Mouse (Mus musculus) heart, embryonic 14.5 days (tissue): ENCODE measurements at regions not wholly inside any gene's neighbourhood (a gene's known extent, or its start where the extent isn't known, plus 50 kb on each side); places are given as distances from the start of the nearest gene placed in this dataset.
A peak's percentile ranks its signal among the peaks of the same experiment; 100 is the strongest.

ENCODE experiments used
- ATAC-seq: fragments of 200-750 bp; cut with Nextera tagmentation; 2 replicates; pipeline ENCODE4 v1.8.0; 2017; ENCODE audit warnings: low read depth, moderate TSS enrichment; ENCODE audit not compliant: insufficient number of reproducible peaks, insufficient read depth, low FRiP score
- H3K27ac ChIP-seq, 2 experiments: fragments of 200-500 bp in 1 of 2; fragments of 300-500 bp in 1 of 2; sonication (generic) in 1 of 2; replicated peaks in 1 of 2; 2 replicates each; pipeline ENCODE4 v1.5.1; 2012 to 2014; ENCODE audit warnings: low read depth in 2 of 2, low read length in 2 of 2, control low read depth in 1 of 2, mild to moderate bottlenecking in 1 of 2, mixed read lengths in 1 of 2; ENCODE audit not compliant: control insufficient read depth in 1 of 2, insufficient read depth in 1 of 2
- H3K27me3 ChIP-seq: fragments of 300-500 bp; sonication (generic); 2 replicates; pipeline ENCODE4 v1.6.1; 2014; ENCODE audit warnings: mild to moderate bottlenecking, low read length, control low read depth; ENCODE audit not compliant: control insufficient read depth, insufficient read depth
- H3K36me3 ChIP-seq: fragments of 300-500 bp; sonication (generic); 2 replicates; pipeline ENCODE4 v1.6.1; 2014; ENCODE audit warnings: mild to moderate bottlenecking, control low read depth, low read length, mixed read lengths; ENCODE audit not compliant: control insufficient read depth, insufficient read depth
- H3K4me1 ChIP-seq, 2 experiments: fragments of 200-500 bp in 1 of 2; fragments of 300-500 bp in 1 of 2; sonication (generic) in 1 of 2; 2 replicates each; pipeline ENCODE4 v1.6.1; 2012 to 2014; ENCODE audit warnings: low read length in 2 of 2, control low read depth in 1 of 2, mixed read lengths in 1 of 2; ENCODE audit not compliant: control insufficient read depth in 2 of 2, insufficient read depth in 2 of 2
- H3K4me2 ChIP-seq: fragments of 300-500 bp; sonication (generic); 2 replicates; pipeline ENCODE4 v1.6.1; 2014; ENCODE audit warnings: mild to moderate bottlenecking, low read length
- H3K4me3 ChIP-seq, 2 experiments: fragments of 200-500 bp in 1 of 2; fragments of 300-500 bp in 1 of 2; sonication (generic) in 1 of 2; 2 replicates each; pipeline ENCODE4 v1.5.1; 2012 to 2014; ENCODE audit warnings: low read length in 2 of 2, mild to moderate bottlenecking in 2 of 2, control low read depth in 1 of 2, low read depth in 1 of 2, moderate library complexity in 1 of 2; ENCODE audit not compliant: control insufficient read depth in 1 of 2, insufficient read depth in 1 of 2
- H3K9ac ChIP-seq: fragments of 300-500 bp; sonication (generic); 2 replicates; pipeline ENCODE4 v1.6.1; 2014; ENCODE audit warnings: mild to moderate bottlenecking, low read length
- H3K9me3 ChIP-seq: fragments of 300-500 bp; sonication (generic); 2 replicates; pipeline ENCODE4 v1.6.1; 2016; ENCODE audit warnings: low read length, control low read depth; ENCODE audit not compliant: control insufficient read depth
- WGBS: fragments of 180-500 bp; shearing (Covaris S2); extraction: QIAGEN DNeasy Blood & Tissue Kit; methylation state at CpG from one replicate; pipeline ENCODE4 v1.1.7; 2014; 5-methylcytosine and 5-hydroxymethylcytosine counted together

DNA sequence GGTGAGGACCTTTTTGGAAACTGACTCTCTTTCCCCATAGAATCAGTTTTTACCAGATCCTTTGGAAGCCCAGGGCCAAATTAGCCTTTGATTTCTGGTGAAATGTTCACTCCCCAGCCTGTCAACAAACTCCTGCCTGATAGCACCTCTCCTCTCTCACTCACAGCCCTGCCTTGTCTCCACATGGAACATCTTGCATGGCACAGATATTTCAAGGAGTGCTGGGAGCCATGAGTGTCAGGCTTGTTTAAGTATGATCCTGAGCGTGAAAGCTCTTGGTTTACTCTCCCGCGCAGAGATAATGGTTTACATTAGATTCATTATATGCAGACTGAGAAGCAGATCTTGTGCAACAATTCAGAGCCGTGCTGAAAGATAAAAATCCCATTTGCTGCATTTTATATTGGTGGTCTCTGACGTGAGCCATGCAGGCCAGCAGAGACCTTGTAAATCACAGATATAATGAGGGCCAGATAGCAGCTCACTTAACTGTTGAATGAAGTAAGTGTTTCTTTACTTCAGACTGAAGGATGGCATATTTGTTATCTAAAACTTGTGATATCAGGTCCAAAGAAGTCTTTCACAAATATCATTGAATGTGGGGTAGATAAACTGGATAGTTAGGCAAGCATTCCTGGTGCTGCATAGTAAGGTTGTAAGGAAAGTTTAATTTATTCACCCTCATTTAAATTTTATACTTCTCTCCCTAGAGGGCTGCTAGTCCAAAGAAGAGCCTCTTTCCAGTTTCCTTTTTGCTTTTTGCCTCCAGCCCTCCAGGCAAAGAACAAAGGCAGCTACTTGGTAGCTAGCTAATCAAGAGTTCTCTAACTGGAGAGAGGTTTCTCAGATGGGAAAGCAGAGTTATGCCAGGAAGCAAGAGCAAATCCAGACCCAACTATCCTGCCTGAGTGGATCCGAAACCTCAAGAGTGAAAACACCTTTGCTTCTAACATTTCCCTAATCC lies 81.8 kb downstream of the Tbx18 start:
- no peak overlapping the region for H3K9ac ChIP-seq
- H3K9me3 ChIP-seq = no peaks in the 10 kb centered on the region
- no peak overlapping the region for H3K4me3 ChIP-seq
- WGBS = 20% methylated on average over 6 of the region's 6 CpGs
- H3K4me1 ChIP-seq = peaks cover 3 to 24% of the 10 kb centered on the region in 2 experiments
- no peaks in the 10 kb centered on the region for H3K27me3 ChIP-seq
- ATAC-seq = no peak
- peak overlapping the region; percentile 42 to 46 for H3K27ac ChIP-seq
- no peak overlapping the region for H3K4me2 ChIP-seq
- no peaks in the 10 kb centered on the region for H3K36me3 ChIP-seq

DNA sequence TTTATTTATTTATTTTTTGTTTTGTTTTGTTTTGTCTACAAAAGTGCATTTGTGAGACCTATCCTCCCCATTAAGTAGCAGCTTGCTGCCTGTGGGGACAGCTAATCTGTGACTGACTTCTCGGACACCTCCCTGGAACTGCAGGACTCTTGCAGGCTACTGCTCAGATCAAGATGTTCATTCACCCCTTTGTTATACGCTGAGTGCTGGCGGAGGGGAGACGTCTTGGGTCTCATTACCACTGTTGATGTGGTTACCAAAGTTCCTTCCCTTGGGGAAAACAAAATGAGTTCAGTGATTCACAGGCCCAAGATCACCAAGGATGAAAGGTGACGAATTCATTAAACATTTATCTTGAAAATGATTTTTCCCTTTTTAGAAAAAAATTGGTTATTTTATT lies 82.7 kb downstream of the Tbx18 start:
- no peak for ATAC-seq
- Histone ChIP-seq H3K27ac (no peak overlapping the region), H3K36me3 (no peaks in the 10 kb centered on the region), H3K27me3 (no peaks in the 10 kb centered on the region), H3K4me2 (no peak overlapping the region), H3K9ac (no peak overlapping the region), H3K9me3 (no peaks in the 10 kb centered on the region), H3K4me1 (peaks cover 3 to 24% of the 10 kb centered on the region in 2 experiments), H3K4me3 (no peak overlapping the region)
- WGBS = 75% methylated on average over 5 of the region's 5 CpGs

DNA sequence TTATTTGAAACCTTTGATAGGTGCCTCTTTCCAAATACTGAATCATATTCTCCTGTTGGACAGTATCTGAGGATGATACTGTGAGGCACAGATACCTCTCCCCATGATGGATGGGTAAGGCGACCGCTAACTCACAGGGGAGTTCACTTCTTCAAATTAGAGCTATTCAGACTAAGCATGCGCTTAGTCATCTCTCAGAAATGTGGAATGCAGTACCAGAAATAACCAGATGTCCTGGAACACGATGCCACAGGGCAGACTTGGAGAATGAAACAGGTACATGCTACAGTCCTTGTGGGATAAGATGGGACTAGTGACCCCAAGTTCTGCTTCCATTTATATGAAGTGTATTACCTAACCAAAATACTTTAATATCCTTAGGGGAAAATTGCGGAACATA lies 86.0 kb downstream of the Tbx18 start:
- 46% methylated on average over 5 of the region's 5 CpGs for WGBS
- no peak; the same call in 1 of the 2 replicates for ATAC-seq

DNA sequence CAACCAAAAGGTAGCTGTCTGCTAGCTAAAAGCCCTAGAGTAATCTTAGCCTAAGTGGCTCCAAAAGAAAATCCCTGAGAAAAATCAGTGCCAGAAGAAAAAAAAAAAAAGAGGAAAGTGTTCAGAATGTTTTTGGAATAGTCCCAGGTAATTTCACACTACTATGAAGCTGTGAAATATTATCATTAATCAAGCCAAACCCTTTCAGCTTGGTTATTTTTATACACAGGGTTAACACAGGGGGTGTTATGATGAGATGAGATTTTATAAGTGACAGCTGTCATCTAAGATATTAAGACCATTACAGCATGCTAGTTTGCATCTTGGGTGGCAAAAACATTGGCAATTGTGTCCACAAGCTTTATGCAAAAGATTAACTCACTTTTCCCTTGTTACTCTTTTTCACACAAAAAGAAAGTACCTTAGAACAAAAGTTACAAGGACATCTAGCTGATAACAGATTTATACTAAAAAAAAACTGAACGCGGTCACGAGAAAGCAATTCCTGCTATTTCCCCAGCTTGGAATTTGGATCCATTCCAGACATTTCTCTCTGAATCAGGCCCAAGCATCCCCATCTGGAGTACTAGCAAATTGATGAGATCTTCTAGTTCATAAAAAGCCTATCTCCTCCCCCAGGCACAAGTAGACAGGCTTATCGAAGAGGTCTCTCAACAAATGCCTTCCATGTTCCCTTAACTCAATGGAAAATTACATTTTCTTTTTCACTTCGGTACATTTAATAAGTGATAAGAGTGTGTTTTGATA lies 97.0 kb downstream of the Tbx18 start:
- Histone ChIP-seq H3K4me2 (peak overlapping the region; percentile 34; the same call in 1 of the 2 replicates), H3K27ac (peak overlapping the region; percentile 16 to 31; a peak in 3 of 4 replicates), H3K9ac (no peak overlapping the region), H3K4me1 (peaks cover 0 to 17% of the 10 kb centered on the region in 2 experiments; a peak in 3 of 4 replicates), H3K27me3 (no peaks in the 10 kb centered on the region), H3K4me3 (no peak overlapping the region), H3K9me3 (no peaks in the 10 kb centered on the region), H3K36me3 (no peaks in the 10 kb centered on the region)
- ATAC-seq = no peak
- WGBS = 23% methylated on average over 5 of the region's 5 CpGs

More for the DNA sequence above, 86.0 kb downstream of the Tbx18 start:
- H3K4me3 ChIP-seq = no peak overlapping the region
- H3K9ac ChIP-seq = no peak overlapping the region
- no peak overlapping the region for H3K27ac ChIP-seq
- H3K9me3 ChIP-seq = no peaks in the 10 kb centered on the region
- H3K27me3 ChIP-seq = no peaks in the 10 kb centered on the region
- H3K36me3 ChIP-seq = no peaks in the 10 kb centered on the region
- H3K4me1 ChIP-seq = peaks cover 4 to 23% of the 10 kb centered on the region in 2 experiments
- no peak overlapping the region for H3K4me2 ChIP-seq

DNA sequence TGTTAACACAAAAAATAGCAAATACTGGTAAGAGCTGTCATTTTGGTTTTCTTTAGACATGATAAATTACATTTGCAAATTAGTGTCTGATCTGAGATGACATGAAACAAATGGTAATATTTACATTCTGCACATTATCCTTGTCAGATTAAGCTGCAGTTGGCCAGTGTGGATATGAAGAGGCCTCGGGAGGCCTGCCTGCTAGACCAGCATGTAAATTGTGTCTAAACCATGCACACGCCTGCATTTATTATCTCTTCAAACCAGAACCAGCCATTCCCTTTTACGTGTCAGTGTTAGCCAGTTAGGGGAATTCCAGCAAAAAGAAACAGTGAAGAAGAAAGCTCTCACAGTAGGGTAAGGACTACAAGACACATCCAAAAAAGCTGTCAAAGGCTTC lies 104.6 kb downstream of the Tbx18 start:
- 67% methylated on average over 3 of the region's 3 CpGs for WGBS
- no peak for ATAC-seq
- no peaks in the 10 kb centered on the region for H3K4me1 ChIP-seq

DNA sequence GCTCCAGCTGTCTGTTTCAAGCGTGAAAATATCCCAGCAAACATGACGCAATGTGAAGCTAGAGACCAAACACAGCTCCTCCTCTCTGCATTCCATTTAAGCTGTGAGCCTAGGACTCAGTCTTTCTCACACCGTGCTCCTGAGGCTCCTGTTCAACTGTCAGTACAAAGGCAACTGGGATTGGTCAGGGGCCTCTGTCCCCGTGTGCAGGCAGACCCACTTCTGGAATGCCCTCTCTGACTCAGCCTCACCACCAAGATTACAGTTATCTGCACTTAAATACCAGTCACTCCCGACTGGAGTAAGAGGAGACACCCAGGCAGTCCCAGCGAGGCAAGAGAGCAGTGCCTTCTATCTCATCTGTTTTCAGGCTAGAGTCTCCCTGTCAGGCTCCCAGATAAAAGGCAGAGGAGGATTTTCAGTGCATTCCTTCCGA lies 112.8 kb downstream of the Tbx18 start:
- H3K27ac ChIP-seq = peak overlapping the region; percentile 64 to 79
- ATAC-seq = peak; percentile 88
- no peaks in the 10 kb centered on the region for H3K27me3 ChIP-seq
- H3K4me3 ChIP-seq = no peak overlapping the region
- peak overlapping the region; percentile 49 for H3K4me2 ChIP-seq
- 8% methylated on average over 7 of the region's 7 CpGs for WGBS
- H3K9ac ChIP-seq = no peak overlapping the region; the same call in 1 of the 2 replicates
- H3K9me3 ChIP-seq = no peaks in the 10 kb centered on the region
- H3K4me1 ChIP-seq = peaks cover 5 to 27% of the 10 kb centered on the region in 2 experiments
- H3K36me3 ChIP-seq = no peaks in the 10 kb centered on the region

More for the DNA sequence above, 104.6 kb downstream of the Tbx18 start:
- H3K4me2 ChIP-seq = no peak overlapping the region
- H3K36me3 ChIP-seq = no peaks in the 10 kb centered on the region
- H3K9me3 ChIP-seq = no peaks in the 10 kb centered on the region
- H3K4me3 ChIP-seq = no peak overlapping the region
- H3K27me3 ChIP-seq = no peaks in the 10 kb centered on the region
- H3K9ac ChIP-seq = no peak overlapping the region
- no peak overlapping the region for H3K27ac ChIP-seq

DNA sequence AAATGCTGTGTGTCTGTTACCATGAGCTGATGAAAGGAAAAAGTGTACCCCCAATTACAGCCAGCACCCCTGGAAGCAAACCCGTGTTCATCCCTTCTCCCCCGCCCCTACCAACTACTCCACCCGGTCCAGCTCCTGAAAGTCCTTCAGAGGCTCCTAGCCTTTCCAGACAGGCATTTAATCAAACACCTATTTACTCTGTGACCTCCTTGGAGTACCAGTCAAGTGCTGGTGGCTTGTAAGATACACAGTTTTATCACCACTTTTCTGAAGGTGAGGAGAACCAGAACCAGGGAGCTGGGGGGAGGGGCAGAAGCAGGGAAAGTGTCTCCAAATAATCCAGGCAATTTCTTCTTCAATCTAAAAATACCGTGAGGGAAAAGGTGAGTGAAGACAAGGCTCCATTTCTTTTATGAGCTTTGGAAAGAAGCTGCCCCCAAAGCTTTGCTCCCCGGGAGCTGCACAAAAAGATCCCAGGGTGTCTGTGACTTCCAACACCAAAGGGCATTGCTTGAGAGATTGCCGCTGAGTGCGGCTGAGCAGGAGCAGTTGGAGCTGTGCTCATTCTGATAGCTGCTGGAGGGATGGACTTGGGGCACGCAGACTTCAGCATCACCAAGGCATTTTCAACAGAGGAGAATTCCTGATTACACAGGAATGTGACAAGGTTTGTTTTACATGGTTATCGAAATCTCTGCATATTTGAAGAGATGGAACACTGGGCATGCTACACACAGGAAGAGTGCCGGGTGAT lies 123.0 kb downstream of the Tbx18 start:
- no peak overlapping the region for H3K4me3 ChIP-seq
- ATAC-seq = peak; percentile 88
- WGBS = 10% methylated on average over 10 of the region's 10 CpGs
- peaks cover 7 to 16% of the 10 kb centered on the region in 2 experiments for H3K4me1 ChIP-seq
- peak overlapping the region; percentile 47 for H3K4me2 ChIP-seq
- H3K9me3 ChIP-seq = no peaks in the 10 kb centered on the region
- no peak overlapping the region for H3K9ac ChIP-seq
- H3K36me3 ChIP-seq = no peaks in the 10 kb centered on the region
- H3K27me3 ChIP-seq = no peaks in the 10 kb centered on the region
- H3K27ac ChIP-seq = peak overlapping the region; percentile 59 to 71
